Mouse (Mus musculus) layer of hippocampus, adult 9-11 months (tissue): Measurements from ENCODE around the gene Ulk4.
"Not testable (repeated sequence)": the region's sequence is repeated elsewhere in the genome, so short reads cannot be mapped to it uniquely, and the experiment has no call there.

Experiments used
- DNase-seq: peaks from one replicate; pipeline ENCODE4 v3.0.0; 2022

The Ulk4 gene

DNA sequence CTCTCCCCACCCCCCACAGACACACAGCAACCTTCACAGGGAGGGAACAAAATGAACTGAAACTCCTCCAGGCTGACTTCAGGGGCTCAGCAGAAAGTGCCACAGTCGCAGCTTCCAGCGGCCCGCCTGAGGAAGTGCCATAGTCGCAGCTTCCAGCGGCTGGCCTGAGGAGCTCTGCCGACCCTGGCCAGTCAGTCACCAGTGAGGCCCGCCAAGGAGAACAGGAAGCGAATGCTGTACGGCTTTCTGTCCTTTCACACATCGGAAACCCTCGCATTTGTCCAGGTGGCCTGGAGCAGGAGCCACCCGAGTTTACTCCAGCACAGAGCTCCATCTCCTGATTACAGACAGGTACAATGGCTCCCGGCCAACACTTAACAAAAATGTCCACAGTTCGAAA is 27.2 kb downstream of the Ulk4 start:
- peak; percentile 67 for DNase-seq

- DNase-seq: peak; percentile 67
These were observed 28.8 kb downstream of the Ulk4 start for GRCm38 (mm10) chr9:121247956-121248775.

DNA sequence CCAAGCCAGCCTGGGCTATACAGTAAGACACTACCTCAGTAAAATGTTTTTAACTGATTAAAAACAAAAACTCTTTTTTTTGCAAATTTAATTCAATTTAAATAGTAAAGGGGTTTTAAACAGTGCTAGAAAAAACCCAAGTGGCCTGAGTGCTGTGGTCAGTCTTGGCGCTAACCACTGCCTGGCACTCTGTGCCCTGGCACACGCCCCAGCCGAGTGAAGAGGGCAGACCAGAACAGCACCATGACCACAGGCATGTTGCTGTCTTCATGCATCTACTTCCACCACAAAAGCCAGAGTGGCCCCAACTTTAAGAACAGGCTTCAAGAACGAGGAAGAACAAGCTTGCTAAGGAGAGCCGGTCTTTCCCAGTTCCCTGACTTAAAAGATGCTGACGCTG is 29.9 kb downstream of the Ulk4 start:
- no peak for DNase-seq

- DNase-seq: no peak
These were observed 34.7 kb downstream of the Ulk4 start for GRCm38 (mm10) chr9:121242331-121242730.

DNA sequence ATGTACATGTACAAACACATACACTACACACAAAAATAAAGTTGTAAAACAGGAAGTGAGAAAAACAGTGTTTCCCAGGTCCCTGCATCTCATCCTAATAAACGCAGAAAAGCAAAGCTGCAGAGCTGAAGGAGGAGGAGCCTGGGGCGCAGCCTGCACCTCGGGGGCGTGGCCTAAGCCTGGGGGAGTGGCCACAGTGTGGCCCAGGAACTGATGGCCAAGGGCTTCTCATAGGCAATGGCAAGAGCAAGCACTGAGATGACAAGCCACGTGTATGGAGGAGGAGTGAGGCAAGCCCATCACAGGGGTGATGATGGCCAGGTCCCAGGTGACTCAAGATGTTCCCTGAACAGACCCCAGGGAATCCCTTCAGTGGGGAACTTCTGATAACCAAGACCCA is 35.2 kb downstream of the Ulk4 start:
- no peak for DNase-seq

- DNase-seq: no peak
These were observed 35.6 kb downstream of the Ulk4 start for GRCm38 (mm10) chr9:121241366-121241765.

DNA sequence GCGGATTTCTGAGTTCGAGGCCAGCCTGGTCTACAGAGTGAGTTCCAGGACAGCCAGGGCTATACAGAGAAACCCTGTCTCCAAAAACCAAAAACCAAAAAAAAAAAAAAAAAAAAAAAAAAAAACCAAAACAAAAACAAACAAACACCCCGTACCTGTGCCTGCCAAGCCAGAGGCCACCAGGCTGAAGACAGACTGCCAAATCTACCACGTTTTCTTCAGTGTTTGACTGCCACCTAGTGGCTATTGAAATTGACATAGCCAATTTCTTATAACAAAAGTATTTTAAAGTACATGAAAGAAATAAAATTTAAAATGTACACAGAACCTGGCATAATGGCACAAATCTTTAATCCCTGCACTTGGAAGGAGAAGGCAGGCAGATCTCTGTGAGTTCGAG is 36.8 kb downstream of the Ulk4 start:
- not testable (repeated sequence) for DNase-seq

- no peak for DNase-seq
These were observed 37.4 kb downstream of the Ulk4 start for GRCm38 (mm10) chr9:121239571-121239970.

DNA sequence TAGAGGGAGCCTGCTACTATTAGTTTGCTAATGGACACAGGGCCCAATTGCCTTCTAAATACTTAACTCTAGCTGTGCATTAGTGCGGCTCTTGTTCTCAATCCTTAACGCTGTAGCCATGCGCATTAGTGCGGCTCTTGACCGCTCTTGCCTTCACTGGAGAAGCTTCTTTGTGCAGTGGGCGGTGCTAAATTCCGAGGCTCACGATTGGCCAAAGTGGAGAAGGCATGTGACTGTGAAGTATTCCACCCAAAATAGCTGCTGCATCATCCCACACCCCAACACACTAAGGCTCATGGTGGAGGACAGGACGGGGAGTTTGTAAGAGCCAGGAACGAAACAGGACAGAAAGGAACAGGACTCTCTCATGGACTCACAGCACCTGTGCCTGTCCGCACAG is 58.4 kb downstream of the Ulk4 start:
- no peak for DNase-seq

GRCm38 (mm10) chr9:121218230-121218629 is 58.8 kb downstream of the Ulk4 start:
- no peak for DNase-seq

- DNase-seq: no peak
These were observed 59.3 kb downstream of the Ulk4 start for GRCm38 (mm10) chr9:121217742-121218141.

DNA sequence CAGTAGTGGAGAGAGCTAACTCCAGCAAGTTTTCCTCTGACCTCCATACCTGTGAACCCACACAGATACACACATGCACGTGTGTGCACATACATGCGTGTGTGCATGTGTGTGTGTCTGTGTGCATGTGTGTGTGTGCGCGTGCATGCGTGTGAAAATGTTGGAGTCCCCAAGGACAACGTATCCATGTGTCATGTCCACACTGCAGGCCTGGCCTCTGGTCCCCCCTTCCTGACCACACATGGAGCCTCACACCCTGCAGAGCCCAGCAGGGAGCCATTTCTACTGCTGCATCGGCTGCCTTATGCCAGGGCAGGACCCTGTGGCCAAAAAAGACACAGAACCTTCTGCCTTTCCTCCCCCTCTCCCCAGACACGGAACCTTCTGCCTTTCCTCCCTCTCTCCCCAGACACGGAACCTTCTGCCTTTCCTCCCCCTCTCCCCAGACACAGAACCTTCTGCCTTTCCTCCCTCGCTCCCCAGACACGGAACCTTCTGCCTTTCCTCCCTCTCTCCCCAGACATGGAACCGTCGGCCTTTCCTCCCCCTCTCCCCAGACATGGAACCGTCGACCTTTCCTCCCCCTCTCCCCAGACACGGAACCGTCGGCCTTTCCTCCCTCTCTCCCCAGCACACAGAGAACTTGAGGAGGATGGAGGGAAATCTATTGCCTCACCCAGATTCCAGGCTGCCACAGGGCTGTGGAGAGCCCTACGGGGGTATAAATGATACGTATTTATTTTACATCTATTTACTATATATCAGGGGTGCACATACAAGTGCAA is 60.3 kb downstream of the Ulk4 start:
- no peak for DNase-seq

GRCm38 (mm10) chr9:121215349-121216000 is 61.5 kb downstream of the Ulk4 start:
- DNase-seq: peak; percentile 24

- DNase-seq: no peak
These were observed 64.7 kb downstream of the Ulk4 start for GRCm38 (mm10) chr9:121212322-121212721.

- DNase-seq: no peak
These were observed 72.0 kb downstream of the Ulk4 start for GRCm38 (mm10) chr9:121205046-121205445.

DNA sequence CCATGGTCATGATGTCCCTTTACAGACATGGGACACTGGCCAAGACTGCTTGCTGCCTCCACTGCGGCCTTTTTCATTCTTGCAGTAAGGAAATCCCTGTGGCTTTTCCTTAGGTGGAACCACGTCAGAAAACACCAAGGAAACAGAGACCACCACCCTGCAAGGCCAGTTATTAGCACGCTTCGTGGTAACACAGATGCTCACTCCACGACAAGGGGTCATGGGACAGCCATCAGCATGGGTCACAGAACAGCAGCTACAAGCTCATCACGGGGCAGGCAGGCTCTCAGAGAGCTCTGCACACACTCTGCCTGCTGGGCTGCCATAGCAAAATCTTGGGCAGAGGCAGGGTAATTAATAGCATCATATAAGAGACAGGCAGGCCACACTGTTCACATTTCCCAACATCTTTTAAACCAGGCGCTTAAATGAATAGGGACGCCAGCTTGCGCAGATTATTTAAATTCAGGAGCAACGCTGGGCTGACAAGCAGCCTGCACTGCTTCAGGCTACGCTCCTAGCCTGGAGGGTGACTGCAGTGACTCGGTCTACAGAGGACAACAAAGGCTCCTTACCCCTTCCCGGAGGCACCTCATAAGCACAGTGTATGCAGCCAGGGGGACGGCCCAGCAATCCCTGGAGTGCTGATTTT is 72.7 kb downstream of the Ulk4 start:
- no peak for DNase-seq

GRCm38 (mm10) chr9:121203686-121204085 is 73.3 kb downstream of the Ulk4 start:
- DNase-seq: no peak

GRCm38 (mm10) chr9:121199146-121199685 is 77.8 kb downstream of the Ulk4 start:
- DNase-seq: not testable (repeated sequence)

- no peak for DNase-seq
These were observed 80.5 kb downstream of the Ulk4 start for GRCm38 (mm10) chr9:121196473-121196872.

DNA sequence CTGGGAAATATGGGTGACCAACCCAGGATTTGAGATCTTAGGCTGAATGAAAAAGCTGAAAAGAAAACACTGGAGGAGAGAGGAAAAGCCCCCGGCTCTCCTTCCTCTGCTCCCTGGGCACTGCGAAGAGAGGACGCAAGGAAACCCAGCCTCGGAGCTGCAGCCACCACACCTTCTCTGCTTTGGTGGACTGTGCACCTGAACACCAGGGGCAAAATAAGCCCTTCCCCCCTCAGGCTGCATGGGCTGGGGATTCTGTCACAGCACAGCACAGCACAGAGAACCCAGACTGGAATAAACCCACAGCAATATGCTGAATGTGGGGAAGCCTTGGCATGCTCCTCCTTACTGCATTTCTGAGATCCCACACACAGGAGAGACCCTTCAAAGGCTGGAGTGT is 81.9 kb downstream of the Ulk4 start:
- no peak for DNase-seq

DNA sequence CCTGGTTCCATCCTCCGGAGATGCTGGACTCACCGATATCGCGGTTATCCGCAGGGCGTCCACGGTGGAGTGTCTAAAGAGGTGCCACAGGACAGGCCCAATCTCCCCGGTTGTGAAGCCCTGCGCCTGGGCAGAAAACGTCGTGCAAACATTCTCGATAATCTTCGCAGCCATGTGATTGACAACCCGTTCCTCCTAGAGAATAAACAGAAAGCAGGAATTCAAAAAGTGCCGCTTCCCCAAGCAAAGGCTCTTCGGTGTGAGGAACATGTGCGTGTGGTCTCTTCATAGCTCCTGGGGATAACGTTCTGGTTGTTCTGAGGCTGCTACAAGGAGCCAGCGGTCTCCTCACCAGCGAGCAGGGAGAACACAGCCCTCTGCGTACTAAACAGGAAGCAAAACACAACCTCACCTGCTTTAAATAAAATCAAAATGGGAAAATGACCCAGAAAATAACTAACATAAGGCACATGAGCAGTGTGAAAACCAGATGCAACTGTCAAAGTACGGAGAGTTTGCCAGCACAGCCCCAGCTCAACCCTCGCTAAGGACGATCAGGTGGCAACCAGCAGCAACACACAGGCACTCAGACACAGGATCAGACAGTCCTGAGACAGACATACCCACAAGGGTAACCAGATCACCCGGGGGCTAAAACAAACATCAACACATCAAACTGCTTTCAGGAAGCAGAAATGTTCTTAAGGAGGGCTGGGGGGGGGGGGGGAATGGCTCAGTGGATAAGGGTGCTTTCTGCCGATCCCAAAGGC is 84.2 kb downstream of the Ulk4 start:
- no peak for DNase-seq

- no peak for DNase-seq
These were observed 89.2 kb downstream of the Ulk4 start for GRCm38 (mm10) chr9:121187811-121188210.
